Comparison of ENCODE assay signal across 12 mouse cellular contexts in genomic region chr9:69301955-69302354, GRCm38 (mm10).
DNase-seq lines count a peak whose midpoint lies in the region; ATAC-seq and TF ChIP-seq lines count a peak whose summit lies in the region.
"Had no signal": no experiment of that assay in that cellular context is flagged by ENCODE, and none has a peak within 500 bp of the region (broad histone marks: within the 10 kb centered on the region; RNA-seq: fewer than 3 reads in every experiment).

No protein-coding gene starts in this region.

- H3K4me1 ChIP-seq in lung, embryonic 14.5 days (ENCODE audit: insufficient read depth), result 0 out of 2 replicates have a peak, but pooled peaks cover 7% of the 10 kb centered on the region
- peaks cover 7% of the 10 kb centered on the region; the same call in 1 of the 2 replicates for H3K4me1 ChIP-seq in heart, postnatal 0 days (ENCODE audit: control insufficient read depth, insufficient read depth)
- peaks cover 29% of the 10 kb centered on the region for H3K4me1 ChIP-seq in neural tube, embryonic 15.5 days

- H3K4me2 ChIP-seq in lung, embryonic 14.5 days, result peak overlapping the region; percentile 39
- peak overlapping the region; percentile 28; the same call in 1 of the 2 replicates for H3K4me2 ChIP-seq in heart, postnatal 0 days (ENCODE audit: low read depth, low read length)
- H3K4me2 ChIP-seq in neural tube, embryonic 15.5 days, result peak overlapping the region; percentile 26; the same call in 1 of the 2 replicates
- H3K4me2 ChIP-seq: midbrain, embryonic 12.5 days had no signal

- no peak for TF ChIP-seq EP300 in heart, postnatal 0 days (IDR thresholded peaks at IDR 0.05; ENCODE audit: low read depth)

- no peaks in the 10 kb centered on the region for H3K9me3 ChIP-seq in lung, embryonic 14.5 days (ENCODE audit: low read depth, low read length)
- H3K9me3 ChIP-seq in heart, postnatal 0 days (replicated peaks; ENCODE audit: control insufficient read depth, low read length), result no peaks in the 10 kb centered on the region
- H3K9me3 ChIP-seq in neural tube, embryonic 15.5 days (replicated peaks), result no peaks in the 10 kb centered on the region
- H3K9me3 ChIP-seq: midbrain, embryonic 12.5 days had no signal

- no peaks in the 10 kb centered on the region for H3K27me3 ChIP-seq in lung, embryonic 14.5 days (ENCODE audit: insufficient read depth, low read length)
- H3K27me3 ChIP-seq in heart, postnatal 0 days (ENCODE audit: control insufficient read depth, insufficient read depth, low read length), result no peaks in the 10 kb centered on the region
- peaks cover 5% of the 10 kb centered on the region; the same call in 1 of the 2 replicates for H3K27me3 ChIP-seq in neural tube, embryonic 15.5 days (replicated peaks)
- H3K27me3 ChIP-seq: CH12.LX had no signal

- WGBS in lung, embryonic 14.5 days, result 17% methylated on average over 4 of the region's 4 CpGs
- 38% methylated on average over 4 of the region's 4 CpGs for WGBS in heart, postnatal 0 days
- WGBS in neural tube, embryonic 15.5 days, result 18% methylated on average over 4 of the region's 4 CpGs

- intact Hi-C loops in gastrocnemius, adult 2 months (cut with DNase I), result no loop called here

- H3K27ac ChIP-seq in gastrocnemius, adult 2 months, result peak overlapping the region; percentile 76
- peak overlapping the region; percentile 47 for H3K27ac ChIP-seq in lung, embryonic 14.5 days (ENCODE audit: low read depth)
- no peak overlapping the region for H3K27ac ChIP-seq in heart, postnatal 0 days (ENCODE audit: low read depth)
- H3K27ac ChIP-seq in neural tube, embryonic 15.5 days (replicated peaks), result peak overlapping the region; percentile 63
- H3K27ac ChIP-seq: midbrain, embryonic 12.5 days had no signal

- H3K4me3 ChIP-seq in gastrocnemius, adult 2 months, result peak overlapping the region; percentile 56
- no peak overlapping the region for H3K4me3 ChIP-seq in lung, embryonic 14.5 days (ENCODE audit: low read depth, low read length)
- no peak overlapping the region for H3K4me3 ChIP-seq in heart, postnatal 0 days (ENCODE audit: low read depth, low read length)
- H3K4me3 ChIP-seq in neural tube, embryonic 15.5 days (replicated peaks), result no peak overlapping the region
- H3K4me3 ChIP-seq: midbrain, embryonic 12.5 days had no signal

- TF ChIP-seq CTCF in gastrocnemius, adult 2 months (IDR thresholded peaks at IDR 0.05), result no peak
- no peak for TF ChIP-seq CTCF in lung, embryonic 14.5 days (IDR thresholded peaks at IDR 0.05; ENCODE audit: low read depth)
- no peak for TF ChIP-seq CTCF in heart, postnatal 0 days (IDR thresholded peaks at IDR 0.05; ENCODE audit: low read depth)

- peak; percentile 52; the same call in 1 of the 2 replicates for ATAC-seq in lung, embryonic 14.5 days (ENCODE audit: insufficient read depth)
- ATAC-seq in heart, postnatal 0 days (ENCODE audit: insufficient read depth, low read depth), result no peak
- ATAC-seq in neural tube, embryonic 15.5 days (ENCODE audit: low FRiP score), result no peak

- no peak overlapping the region for H3K9ac ChIP-seq in lung, embryonic 14.5 days
- H3K9ac ChIP-seq in heart, postnatal 0 days (replicated peaks; ENCODE audit: low read depth, low read length), result no peak overlapping the region
- H3K9ac ChIP-seq in neural tube, embryonic 15.5 days (replicated peaks), result no peak overlapping the region
- H3K9ac ChIP-seq: midbrain, embryonic 12.5 days had no signal

- no peak for DNase-seq in gastrocnemius, adult 2 months
- no peak for DNase-seq in gastrocnemius, postnatal 10 days
- DNase-seq in lung, embryonic 14.5 days, result no peak
- no peak for DNase-seq in lung, postnatal 10 days
- no peak for DNase-seq in heart, postnatal 0 days (ENCODE audit: low spot score)
- no peak for DNase-seq in retina, postnatal 1 day
- no peak for DNase-seq in right cerebral cortex, postnatal 25 days
- DNase-seq: adrenal gland, adult 8-10 months; cerebellum, postnatal 36 days had no signal

- H3K36me3 ChIP-seq in lung, embryonic 14.5 days (ENCODE audit: insufficient read depth), result no peaks in the 10 kb centered on the region
- no peaks in the 10 kb centered on the region for H3K36me3 ChIP-seq in heart, postnatal 0 days (replicated peaks; ENCODE audit: control insufficient read depth, insufficient read depth, low read length)
- H3K36me3 ChIP-seq in neural tube, embryonic 15.5 days, result no peaks in the 10 kb centered on the region
- H3K36me3 ChIP-seq: midbrain, embryonic 12.5 days had no signal
